Mouse (Mus musculus) thymus, adult 2 months (tissue): ENCODE data around the gene Plekhm1. TPM values are rescaled to one million over a fixed set of nuclear protein-coding genes. Genes with fewer than 3 reads are reported as not detected.

Experiments
- DNase-seq: peaks from one replicate; pipeline ENCODE4 v3.0.0; 2021
- H3K27ac ChIP-seq: fragments of 200-500 bp; 2 replicates; pipeline ENCODE4 v1.5.1; 2012; ENCODE audit warnings: low read length, control low read depth; ENCODE audit not compliant: control insufficient read depth, insufficient read depth
- H3K27me3 ChIP-seq: fragments of 200-500 bp; 2 replicates; pipeline ENCODE4 v1.6.1; 2012; ENCODE audit warnings: mild to moderate bottlenecking, low read length, moderate library complexity, mixed read lengths; ENCODE audit not compliant: control insufficient read depth, insufficient read depth
- H3K36me3 ChIP-seq: fragments of 200-500 bp; 2 replicates; pipeline ENCODE4 v1.6.1; 2012; ENCODE audit warnings: mild to moderate bottlenecking, low read length, moderate library complexity; ENCODE audit not compliant: control insufficient read depth, insufficient read depth
- H3K4me1 ChIP-seq: fragments of 200-500 bp; replicated peaks from 2 replicates; pipeline ENCODE4 v1.6.1; 2012; ENCODE audit warnings: low read length; ENCODE audit not compliant: control insufficient read depth, insufficient read depth
- H3K4me3 ChIP-seq: fragments of 200-500 bp; 2 replicates; pipeline ENCODE4 v1.5.1; 2012; ENCODE audit warnings: mild to moderate bottlenecking, low read length, control low read depth, moderate library complexity; ENCODE audit not compliant: control insufficient read depth, insufficient read depth
- CTCF ChIP-seq: fragments of 200-500 bp; IDR thresholded peaks from 2 replicates; pipeline ENCODE4 v1.5.1; 2012; ENCODE audit warnings: mild to moderate bottlenecking, control low read depth, low read length, moderate library complexity, borderline replicate concordance; ENCODE audit not compliant: control insufficient read depth, poor library complexity, insufficient read depth; ENCODE audit errors: extremely low read depth
- POLR2A ChIP-seq: fragments of 200-500 bp; IDR thresholded peaks from 2 replicates; pipeline ENCODE4 v1.6.1; 2012; ENCODE audit warnings: mild to moderate bottlenecking, low read length, control low read depth, moderate library complexity; ENCODE audit not compliant: control insufficient read depth, poor library complexity, insufficient read depth; ENCODE audit errors: extremely low read depth
- WGBS: fragments of 180-500 bp; shearing (Covaris S2); methylation state at CpG from one replicate; pipeline ENCODE4 v1.1.7; 2018; 5-methylcytosine and 5-hydroxymethylcytosine counted together
- polyA plus RNA-seq: library from polyadenylated mRNA; depleted of rRNA; stranded (reverse); fragments of >200 nt; gene quantifications from 2 replicates; pipeline ENCODE4 v1.2.3, GENCODE M21; 2012; rRNA removed

Plekhm1 gene
- polyA plus RNA-seq, 1 experiment = 43.6 TPM

GRCm38 (mm10) chr11:103314736-103315374, 97.6 kb downstream of the Plekhm1 start:
- Histone ChIP-seq H3K4me3 (no peak overlapping the region), H3K27me3 (no peaks in the 10 kb centered on the region), H3K36me3 (no peaks in the 10 kb centered on the region), H3K27ac (no peak overlapping the region), H3K4me1 (no peaks in the 10 kb centered on the region; the same call in 1 of the 2 replicates)
- TF ChIP-seq CTCF (no peak), POLR2A (no peak)
- DNase-seq = no peak
- 96% methylated on average over 10 of the region's 10 CpGs for WGBS

Other genes with a start within 250 kb of the Plekhm1 start
- 235 and 264 TPM in 2 replicates for gene Fmnl1, start 241.6 kb downstream of the Plekhm1 start, polyA plus RNA-seq
- gene 1700023F06Rik, start 204.1 kb downstream of the Plekhm1 start, polyA plus RNA-seq = 0.23 and 0.35 TPM in 2 replicates
- gene Spata32, start 194.3 kb downstream of the Plekhm1 start, polyA plus RNA-seq = not detected in 2 replicates
- gene Map3k14, start 145.2 kb downstream of the Plekhm1 start, polyA plus RNA-seq = 40.7 and 41.3 TPM in 2 replicates
- gene Arhgap27, start 49.0 kb downstream of the Plekhm1 start, polyA plus RNA-seq = 124 and 125 TPM in 2 replicates
- 0.01 TPM in 1 of 2 replicates, not detected in the other for gene Lrrc37a, start 91.9 kb upstream of the Plekhm1 start, polyA plus RNA-seq
- gene Gm884, start 208.5 kb upstream of the Plekhm1 start, polyA plus RNA-seq = not detected in 2 replicates
- not detected in 2 replicates for gene Lyzl6, start 226.2 kb upstream of the Plekhm1 start, polyA plus RNA-seq
- 0.09 TPM in 1 of 2 replicates, not detected in the other for gene Rprml, start 236.9 kb upstream of the Plekhm1 start, polyA plus RNA-seq